Mouse (Mus musculus) heart, adult 2 months (tissue): Measurements from ENCODE around the gene Add3.

ENCODE experiments used
- CTCF ChIP-seq: fragments of 200-600 bp; IDR thresholded peaks from 2 replicates; pipeline ENCODE4 v1.8.1; 2022; ENCODE audit warnings: antibody characterized with exemption, mild to moderate bottlenecking, moderate library complexity
- EP300 ChIP-seq: fragments of 200-500 bp; IDR thresholded peaks from 2 replicates; pipeline ENCODE4 v1.6.1; 2011; ENCODE audit warnings: low read depth, low read length, control low read depth; ENCODE audit not compliant: insufficient read depth
- POLR2A ChIP-seq: fragments of 200-500 bp; IDR thresholded peaks from 2 replicates; pipeline ENCODE4 v1.6.1; 2011; ENCODE audit warnings: mild to moderate bottlenecking, low read depth, low read length, control low read depth; ENCODE audit not compliant: insufficient read depth

DNA sequence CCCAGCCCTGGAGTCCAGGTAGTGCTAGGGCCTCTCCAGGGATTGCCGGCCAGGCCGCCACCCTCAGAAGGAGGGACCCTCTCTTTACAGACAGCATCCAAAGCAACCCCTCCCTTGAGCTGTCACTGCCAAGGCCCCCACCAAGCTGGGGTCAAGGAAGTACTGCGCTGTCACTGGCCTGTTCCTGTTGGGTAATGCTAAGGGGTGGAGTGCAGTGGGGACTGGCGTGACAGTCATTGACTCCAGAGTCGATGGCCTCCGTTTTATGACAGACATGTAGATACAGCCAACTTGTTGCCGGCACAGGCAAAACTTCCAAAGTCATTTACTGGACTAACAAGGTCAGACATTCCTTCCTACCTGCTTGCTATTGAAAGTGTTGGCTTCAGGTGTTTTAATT lies 110.8 kb downstream of the Add3 start:
- TF ChIP-seq CTCF (no peak), POLR2A (no peak), EP300 (no peak)
